Mouse (Mus musculus): Measurements from ENCODE around the gene Irf2bp2.

Irf2bp2 gene
- long read RNA-seq, experiment 1, partial matches to known transcripts: 0 of 6 reads
- long read RNA-seq, experiment 1, other reads (novel, unspliced or antisense): 6 of 6 reads
- long read RNA-seq, experiment 2, partial matches to known transcripts: 0 of 7 reads
- long read RNA-seq, experiment 2, other reads (novel, unspliced or antisense): 7 of 7 reads

GRCm38 (mm10) chr8:126593889-126594480 lies at the start of gene Irf2bp2:
Gene Irf2bp2 (minus strand): TSS chr8:126593986.
- intact Hi-C loops (cut with DNase I): loop anchor here (2.0 to 5.0 kb wide), 4 partner anchors 73 to 323 kb away; no protein-coding TSS in a partner anchor

- intact Hi-C loops (cut with DNase I): no loop called here
Observed at GRCm38 (mm10) chr8:126642665-126643064, 48.9 kb upstream of the Irf2bp2 start.

- intact Hi-C loops (cut with DNase I): no loop called here
Observed at GRCm38 (mm10) chr8:126641568-126642295, 47.9 kb upstream of the Irf2bp2 start.

GRCm38 (mm10) chr8:126639161-126639560 lies 45.4 kb upstream of the Irf2bp2 start:
- intact Hi-C loops (cut with DNase I): no loop called here

- intact Hi-C loops (cut with DNase I): no loop called here
Observed at GRCm38 (mm10) chr8:126638027-126638426, 44.2 kb upstream of the Irf2bp2 start.

- intact Hi-C loops (cut with DNase I): no loop called here
Observed at GRCm38 (mm10) chr8:126634541-126635048, 40.8 kb upstream of the Irf2bp2 start.

- intact Hi-C loops (cut with DNase I): loop anchor here (5.0 kb wide), 1 partner anchor 34 kb away; no protein-coding TSS in a partner anchor
Observed at GRCm38 (mm10) chr8:126628616-126629015, 34.8 kb upstream of the Irf2bp2 start.

GRCm38 (mm10) chr8:126626415-126626814 lies 32.6 kb upstream of the Irf2bp2 start:
- intact Hi-C loops (cut with DNase I): loop anchor here (5.0 kb wide), 1 partner anchor 36 kb away; no protein-coding TSS in a partner anchor

GRCm38 (mm10) chr8:126622111-126622795 lies 28.5 kb upstream of the Irf2bp2 start:
- intact Hi-C loops (cut with DNase I): no loop called here

GRCm38 (mm10) chr8:126620721-126621120 lies 26.9 kb upstream of the Irf2bp2 start:
- intact Hi-C loops (cut with DNase I): no loop called here

GRCm38 (mm10) chr8:126619487-126619886 lies 25.7 kb upstream of the Irf2bp2 start:
- intact Hi-C loops (cut with DNase I): no loop called here

GRCm38 (mm10) chr8:126617665-126618064 lies 23.9 kb upstream of the Irf2bp2 start:
- intact Hi-C loops (cut with DNase I): no loop called here

GRCm38 (mm10) chr8:126616736-126617135 lies 22.9 kb upstream of the Irf2bp2 start:
- intact Hi-C loops (cut with DNase I): no loop called here

- intact Hi-C loops (cut with DNase I): no loop called here
Observed at GRCm38 (mm10) chr8:126615765-126616164, 22.0 kb upstream of the Irf2bp2 start.

- intact Hi-C loops (cut with DNase I): no loop called here
Observed at GRCm38 (mm10) chr8:126614740-126615132, 20.9 kb upstream of the Irf2bp2 start.

- intact Hi-C loops (cut with DNase I): no loop called here
Observed at GRCm38 (mm10) chr8:126614062-126614739, 20.4 kb upstream of the Irf2bp2 start.

- intact Hi-C loops (cut with DNase I): no loop called here
Observed at GRCm38 (mm10) chr8:126613143-126613542, 19.4 kb upstream of the Irf2bp2 start.

GRCm38 (mm10) chr8:126612739-126613138 lies 19.0 kb upstream of the Irf2bp2 start:
- intact Hi-C loops (cut with DNase I): no loop called here

- intact Hi-C loops (cut with DNase I): no loop called here
Observed at GRCm38 (mm10) chr8:126610713-126611112, 16.9 kb upstream of the Irf2bp2 start.

GRCm38 (mm10) chr8:126609556-126610263 lies 15.9 kb upstream of the Irf2bp2 start:
- intact Hi-C loops (cut with DNase I): no loop called here

Measured in adrenal gland (tissue).